29 mouse cellular contexts compared by ENCODE assay signal in the genomic region with DNA sequence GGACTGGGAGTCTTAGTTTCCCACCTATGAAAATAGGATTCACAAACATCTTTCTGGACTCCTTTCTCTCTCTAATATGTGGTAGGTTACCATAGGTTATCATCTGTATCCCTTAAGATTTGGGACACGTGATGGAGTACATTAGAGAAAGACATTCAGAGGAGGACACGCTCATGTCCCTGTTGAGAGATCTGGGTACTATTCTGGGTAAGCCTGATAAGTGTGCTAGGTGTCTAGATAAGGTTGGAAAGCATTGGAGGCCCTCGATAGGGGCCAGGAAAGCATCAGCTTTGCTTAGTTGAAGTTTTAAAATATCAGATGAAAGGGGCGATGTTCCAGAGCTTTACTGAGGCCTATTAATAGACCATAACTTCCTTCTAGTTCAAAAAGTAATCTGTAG. TPM values are rescaled to one million over a fixed set of nuclear protein-coding genes. Genes with fewer than 3 reads are reported as not detected.
DNase-seq lines count a peak whose midpoint lies in the region; ATAC-seq and TF ChIP-seq lines count a peak whose summit lies in the region.
"Had no signal": no experiment of that assay in that cellular context is flagged by ENCODE, and none has a peak within 500 bp of the region (broad histone marks: within the 10 kb centered on the region; RNA-seq: fewer than 3 reads in every experiment).

No protein-coding gene starts in this region.

- H3K9ac ChIP-seq in liver, embryonic 11.5 days (ENCODE audit: low read depth, low read length) = no peak overlapping the region
- no peak overlapping the region for H3K9ac ChIP-seq in liver, postnatal 0 days (replicated peaks)
- H3K9ac ChIP-seq in liver, embryonic 13.5 days = no peak overlapping the region
- no peak overlapping the region for H3K9ac ChIP-seq in liver, embryonic 14.5 days (replicated peaks)
- H3K9ac ChIP-seq in liver, embryonic 16.5 days (ENCODE audit: low read depth, low read length) = no peak overlapping the region
- H3K9ac ChIP-seq: embryonic facial prominence, embryonic 13.5 days; embryonic facial prominence, embryonic 15.5 days; forebrain, embryonic 12.5 days had no signal

- no peak overlapping the region for H3K4me2 ChIP-seq in liver, embryonic 11.5 days
- no peak overlapping the region for H3K4me2 ChIP-seq in liver, postnatal 0 days (ENCODE audit: low read depth, low read length)
- H3K4me2 ChIP-seq in liver, embryonic 13.5 days = no peak overlapping the region
- no peak overlapping the region for H3K4me2 ChIP-seq in liver, embryonic 14.5 days (ENCODE audit: low read depth)
- no peak overlapping the region for H3K4me2 ChIP-seq in liver, embryonic 16.5 days (ENCODE audit: low read depth, low read length)
- H3K4me2 ChIP-seq: embryonic facial prominence, embryonic 13.5 days; embryonic facial prominence, embryonic 15.5 days; forebrain, embryonic 12.5 days had no signal

- no peaks in the 10 kb centered on the region for H3K9me3 ChIP-seq in liver, embryonic 11.5 days (ENCODE audit: control insufficient read depth, low read length)
- H3K9me3 ChIP-seq in liver, postnatal 0 days (ENCODE audit: low read length) = no peaks in the 10 kb centered on the region
- no peaks in the 10 kb centered on the region for H3K9me3 ChIP-seq in liver, embryonic 13.5 days (replicated peaks)
- H3K9me3 ChIP-seq in liver, embryonic 14.5 days (ENCODE audit: control insufficient read depth, low read length) = no peaks in the 10 kb centered on the region
- H3K9me3 ChIP-seq in liver, embryonic 16.5 days (replicated peaks; ENCODE audit: control insufficient read depth, low read length) = no peaks in the 10 kb centered on the region
- H3K9me3 ChIP-seq: embryonic facial prominence, embryonic 13.5 days; embryonic facial prominence, embryonic 15.5 days; forebrain, embryonic 10.5 days; forebrain, embryonic 12.5 days had no signal

- no peak overlapping the region for H3K27ac ChIP-seq in liver, embryonic 11.5 days (ENCODE audit: low read depth, low read length)
- H3K27ac ChIP-seq in liver, postnatal 0 days (ENCODE audit: low read depth) = no peak overlapping the region
- no peak overlapping the region for H3K27ac ChIP-seq in liver, embryonic 13.5 days
- H3K27ac ChIP-seq in liver, embryonic 14.5 days = no peak overlapping the region
- no peak overlapping the region for H3K27ac ChIP-seq in liver, embryonic 16.5 days (ENCODE audit: low read length)
- H3K27ac ChIP-seq: embryonic facial prominence, embryonic 13.5 days; embryonic facial prominence, embryonic 15.5 days; forebrain, embryonic 10.5 days; forebrain, embryonic 12.5 days had no signal

- DNase-seq in liver, embryonic 11.5 days (ENCODE audit: low spot score) = no peak
- no peak for DNase-seq in liver, postnatal 0 days
- DNase-seq in liver, embryonic 13.5 days = no peak
- DNase-seq in liver, embryonic 14.5 days (ENCODE audit: low read depth in 3 of 3, low spot score in 3 of 3) = no peak
- no peak for DNase-seq in lung, postnatal 4 days
- DNase-seq in gastrocnemius, postnatal 36 days = no peak
- DNase-seq: adrenal gland, adult 2 months; adrenal gland, postnatal 10 days; adrenal gland, postnatal 25 days; cerebellum, adult 11 months; cerebellum, adult 18-20 months; cerebellum, adult 8-10 months; cerebellum, adult 9-11 months; cerebellum, postnatal 14 days; cerebellum, postnatal 36 days; embryo, embryonic 11 days had no signal

- TF ChIP-seq CTCF in liver, postnatal 0 days (IDR thresholded peaks at IDR 0.05; ENCODE audit: low read depth) = no peak
- no peak for TF ChIP-seq CTCF in liver, embryonic 14.5 days (IDR thresholded peaks at IDR 0.05; ENCODE audit: low read depth)

- intact Hi-C loops in gastrocnemius, postnatal 36 days (cut with DNase I) = no loop called here

- 63% methylated on average over 4 of the region's 4 CpGs for WGBS in liver, embryonic 11.5 days
- 54% methylated on average over 4 of the region's 4 CpGs for WGBS in liver, postnatal 0 days (ENCODE audit: insufficient replicate concordance)
- 25% methylated on average over 4 of the region's 4 CpGs for WGBS in liver, embryonic 13.5 days (ENCODE audit: insufficient replicate concordance)
- 21% methylated on average over 4 of the region's 4 CpGs for WGBS in liver, embryonic 14.5 days (ENCODE audit: insufficient replicate concordance)
- 30% methylated on average over 4 of the region's 4 CpGs for WGBS in liver, embryonic 16.5 days (ENCODE audit: insufficient replicate concordance)

- TF ChIP-seq EP300 in liver, postnatal 0 days (IDR thresholded peaks at IDR 0.05; ENCODE audit: low read depth) = no peak
- TF ChIP-seq EP300 in liver, embryonic 14.5 days (IDR thresholded peaks at IDR 0.05; ENCODE audit: low read depth) = peak; percentile 33; the same call in 1 of the 2 replicates

- no peaks in the 10 kb centered on the region for H3K36me3 ChIP-seq in liver, embryonic 11.5 days (ENCODE audit: control insufficient read depth, insufficient read depth, low read length)
- H3K36me3 ChIP-seq in liver, postnatal 0 days (replicated peaks; ENCODE audit: insufficient read depth, low read length) = no peaks in the 10 kb centered on the region
- H3K36me3 ChIP-seq in liver, embryonic 13.5 days = no peaks in the 10 kb centered on the region
- no peaks in the 10 kb centered on the region for H3K36me3 ChIP-seq in liver, embryonic 14.5 days (replicated peaks; ENCODE audit: control insufficient read depth, insufficient read depth, low read depth)
- H3K36me3 ChIP-seq in liver, embryonic 16.5 days (ENCODE audit: control insufficient read depth, insufficient read depth) = no peaks in the 10 kb centered on the region
- H3K36me3 ChIP-seq: embryonic facial prominence, embryonic 13.5 days; embryonic facial prominence, embryonic 15.5 days; forebrain, embryonic 10.5 days; forebrain, embryonic 12.5 days had no signal

- ATAC-seq in liver, embryonic 11.5 days (replicated peaks; ENCODE audit: low FRiP score) = peak; percentile 36
- ATAC-seq in liver, postnatal 0 days = no peak
- ATAC-seq in liver, embryonic 13.5 days (ENCODE audit: low read depth) = peak; percentile 69
- ATAC-seq in liver, embryonic 14.5 days (ENCODE audit: insufficient read depth) = peak; percentile 51; the same call in 1 of the 2 replicates
- peak; percentile 56 for ATAC-seq in liver, embryonic 16.5 days (ENCODE audit: low read depth)
- ATAC-seq: forebrain, embryonic 14.5 days had no signal

- no peaks in the 10 kb centered on the region for H3K4me1 ChIP-seq in liver, embryonic 11.5 days (replicated peaks; ENCODE audit: control insufficient read depth, insufficient read depth, low read length)
- no peaks in the 10 kb centered on the region for H3K4me1 ChIP-seq in liver, postnatal 0 days (ENCODE audit: insufficient read depth)
- H3K4me1 ChIP-seq in liver, embryonic 13.5 days (replicated peaks) = peaks cover 16% of the 10 kb centered on the region
- H3K4me1 ChIP-seq in liver, embryonic 14.5 days (replicated peaks; ENCODE audit: control insufficient read depth in 2 of 2, insufficient read depth in 2 of 2, low read length in 1 of 2) = peaks cover 0 to 10% of the 10 kb centered on the region in 2 experiments; a peak in 3 of 4 replicates
- no peaks in the 10 kb centered on the region; the same call in 1 of the 2 replicates for H3K4me1 ChIP-seq in liver, embryonic 16.5 days (ENCODE audit: control insufficient read depth, low read depth, low read length)
- H3K4me1 ChIP-seq: embryonic facial prominence, embryonic 13.5 days; embryonic facial prominence, embryonic 15.5 days; forebrain, embryonic 10.5 days; forebrain, embryonic 12.5 days had no signal

- no peaks in the 10 kb centered on the region for H3K27me3 ChIP-seq in liver, embryonic 11.5 days (replicated peaks; ENCODE audit: control insufficient read depth, insufficient read depth, low read length)
- no peaks in the 10 kb centered on the region for H3K27me3 ChIP-seq in liver, postnatal 0 days (ENCODE audit: insufficient read depth, low read length)
- H3K27me3 ChIP-seq in liver, embryonic 13.5 days = no peaks in the 10 kb centered on the region
- H3K27me3 ChIP-seq in liver, embryonic 14.5 days (ENCODE audit: control insufficient read depth, insufficient read depth, low read length) = no peaks in the 10 kb centered on the region
- no peaks in the 10 kb centered on the region for H3K27me3 ChIP-seq in liver, embryonic 16.5 days (ENCODE audit: control insufficient read depth, insufficient read depth, low read depth, low read length)
- H3K27me3 ChIP-seq: embryonic facial prominence, embryonic 15.5 days; forebrain, embryonic 12.5 days had no signal

- H3K4me3 ChIP-seq in liver, embryonic 11.5 days (ENCODE audit: low read depth, low read length) = no peak overlapping the region
- no peak overlapping the region for H3K4me3 ChIP-seq in liver, postnatal 0 days (ENCODE audit: low read depth, low read length)
- H3K4me3 ChIP-seq in liver, embryonic 13.5 days (replicated peaks) = no peak overlapping the region
- H3K4me3 ChIP-seq in liver, embryonic 14.5 days (ENCODE audit: insufficient read depth in 1 of 2, low read depth in 2 of 2, low read length in 2 of 2) = no peak overlapping the region
- no peak overlapping the region for H3K4me3 ChIP-seq in liver, embryonic 16.5 days (ENCODE audit: low read depth, low read length)
- H3K4me3 ChIP-seq: embryonic facial prominence, embryonic 13.5 days; embryonic facial prominence, embryonic 15.5 days; erythroblast, embryonic 14.5 days; forebrain, embryonic 10.5 days; forebrain, embryonic 12.5 days had no signal

RNA-seq across cellular contexts. Expression of a gene that starts 15.4 kb away (rescaled TPM):
- 3.7 and 4.8 TPM in 2 replicates for polyA plus RNA-seq in liver, embryonic 11.5 days (2014; fragmentation: Nextera tagmentation; extraction: Ambion mirVana)
- polyA plus RNA-seq in liver, postnatal 0 days (2015; fragmentation: Nextera tagmentation; extraction: Ambion mirVana) = 0.81 and 0.85 TPM in 2 replicates
- 1.9 and 2.6 TPM in 2 replicates for polyA plus RNA-seq in liver, embryonic 13.5 days (2015; fragmentation: Nextera tagmentation; extraction: Ambion mirVana)
- 1.0 and 1.3 TPM in 2 replicates for polyA plus RNA-seq in liver, embryonic 14.5 days (2012; rRNA removed)
- polyA plus RNA-seq in liver, embryonic 14.5 days (2014; fragmentation: Nextera tagmentation; extraction: Ambion mirVana) = 0.74 and 0.87 TPM in 2 replicates
- polyA plus RNA-seq in liver, embryonic 16.5 days (2015; fragmentation: Nextera tagmentation; extraction: Ambion mirVana) = 1.6 and 1.7 TPM in 2 replicates
- total RNA-seq in gastrocnemius, postnatal 36 days (2021) = not detected
- total RNA-seq: MEL had no signal
- polyA plus RNA-seq: C2C12; erythroblast, embryonic 14.5 days had no signal

RNA-seq across cellular contexts. Expression of a gene that starts 43.5 kb away (rescaled TPM):
- polyA plus RNA-seq in liver, embryonic 11.5 days (2014; fragmentation: Nextera tagmentation; extraction: Ambion mirVana) = not detected in 2 replicates
- not detected in 2 replicates for polyA plus RNA-seq in liver, postnatal 0 days (2015; fragmentation: Nextera tagmentation; extraction: Ambion mirVana)
- not detected in 2 replicates for polyA plus RNA-seq in liver, embryonic 13.5 days (2015; fragmentation: Nextera tagmentation; extraction: Ambion mirVana)
- not detected in 2 replicates for polyA plus RNA-seq in liver, embryonic 14.5 days (2012; rRNA removed)
- polyA plus RNA-seq in liver, embryonic 14.5 days (2014; fragmentation: Nextera tagmentation; extraction: Ambion mirVana) = not detected in 2 replicates
- polyA plus RNA-seq in liver, embryonic 16.5 days (2015; fragmentation: Nextera tagmentation; extraction: Ambion mirVana) = not detected in 2 replicates
- total RNA-seq in gastrocnemius, postnatal 36 days (2021) = not detected
- total RNA-seq: adrenal gland, adult 2 months; adrenal gland, postnatal 10 days; adrenal gland, postnatal 25 days; common myeloid progenitor, adult 5-6 weeks; ES-E14; MEL had no signal
- polyA plus RNA-seq: adrenal gland, adult 2 months; brain, embryonic 14.5 days; C2C12; embryonic facial prominence, embryonic 11.5 days; embryonic facial prominence, embryonic 13.5 days; erythroblast, embryonic 14.5 days; forebrain, embryonic 10.5 days; forebrain, embryonic 12.5 days; forebrain, embryonic 14.5 days had no signal
